Mouse (Mus musculus): Measurements from ENCODE around the gene Gm5615.

Gene Gm5615

DNA sequence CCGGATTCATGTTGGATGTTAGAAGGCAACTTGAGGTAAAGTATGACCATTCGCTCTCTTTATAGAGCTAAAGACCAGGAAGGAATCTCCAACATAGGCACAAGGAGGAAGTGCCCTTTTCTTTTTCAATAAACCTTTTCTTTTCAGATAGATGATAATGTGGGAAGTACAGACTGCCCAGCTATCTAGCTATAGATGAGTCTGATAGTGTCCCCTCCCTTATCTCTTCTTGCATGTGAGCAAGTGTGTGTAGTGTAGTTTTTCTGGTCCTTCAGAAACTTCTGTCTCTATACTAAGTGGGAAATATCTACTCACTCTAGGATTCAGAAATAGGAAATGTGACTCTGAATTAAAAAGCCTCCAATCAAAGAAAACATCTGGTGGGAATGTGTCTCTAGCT, at the start of gene Gm5615:
Gm5615 (minus strand) TSS at position 101 of the 400 bp plus-strand sequence.
- DNase-seq (ENCODE audit: low read depth, low spot score) = no peak

DNA sequence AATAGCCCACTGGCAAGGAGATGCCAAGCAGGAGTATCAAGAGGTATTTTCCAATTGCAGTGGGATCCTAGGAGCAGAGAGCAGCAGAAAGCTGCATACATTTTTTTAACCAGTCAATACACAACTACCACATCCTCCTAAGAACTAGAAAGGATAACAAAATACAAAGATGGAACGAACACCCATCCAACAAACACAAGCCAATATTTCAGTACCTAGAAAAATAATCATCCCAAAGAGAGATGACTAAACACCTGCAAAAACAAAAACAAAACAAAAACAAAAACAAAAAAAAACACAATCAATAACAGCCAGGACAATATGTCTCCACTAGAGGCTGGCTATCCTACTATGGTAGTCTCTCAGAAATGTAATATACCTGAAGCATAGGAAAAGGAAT, 40.8 kb upstream of the Gm5615 start, which contains the start of gene Gm17689:
Gm17689 (minus strand) TSS at position 101 of the 400 bp plus-strand sequence.
- no peak for DNase-seq (ENCODE audit: low read depth, low spot score)

DNA sequence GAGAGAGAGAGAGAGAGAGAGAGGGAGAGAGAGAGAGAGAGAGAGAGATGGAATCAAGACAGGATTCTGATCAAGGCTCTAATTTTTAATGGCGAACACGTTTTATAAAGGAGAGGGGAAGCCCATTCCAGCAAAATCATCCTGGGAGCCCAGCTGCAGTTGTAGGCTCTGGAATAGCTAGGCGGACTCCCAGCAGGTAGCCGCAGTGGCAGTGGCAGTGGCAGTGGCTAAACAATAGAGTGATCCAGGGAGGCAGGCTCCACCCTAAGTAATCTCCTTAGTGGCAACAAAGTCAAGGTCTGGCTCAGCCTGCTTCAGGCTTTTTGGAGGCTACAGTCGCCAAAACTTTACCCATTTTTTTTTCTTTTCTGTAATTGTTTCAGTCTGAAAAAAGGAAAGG, 37.6 kb downstream of the Gm5615 start:
- DNase-seq (ENCODE audit: low read depth, low spot score) = no peak

DNA sequence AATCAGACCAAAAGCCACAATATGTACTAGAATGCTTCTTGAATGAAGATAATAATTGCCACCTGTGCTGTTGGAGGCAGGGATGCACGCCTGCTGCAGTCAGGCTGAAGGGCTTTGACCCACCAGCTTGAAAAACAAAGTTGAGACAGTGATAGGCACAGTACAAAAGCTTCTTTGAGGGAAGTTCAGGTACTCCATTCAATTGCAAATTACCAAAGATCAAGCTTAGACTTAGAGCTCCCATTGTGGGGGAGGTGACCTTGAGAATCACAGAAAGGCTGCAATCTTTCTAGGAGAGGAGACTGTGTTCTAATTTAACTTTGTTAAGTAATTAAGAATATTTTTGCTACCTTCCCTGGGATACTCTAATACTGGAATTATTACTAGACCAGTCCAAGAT, 45.9 kb downstream of the Gm5615 start:
- DNase-seq (ENCODE audit: low read depth, low spot score) = no peak

DNA sequence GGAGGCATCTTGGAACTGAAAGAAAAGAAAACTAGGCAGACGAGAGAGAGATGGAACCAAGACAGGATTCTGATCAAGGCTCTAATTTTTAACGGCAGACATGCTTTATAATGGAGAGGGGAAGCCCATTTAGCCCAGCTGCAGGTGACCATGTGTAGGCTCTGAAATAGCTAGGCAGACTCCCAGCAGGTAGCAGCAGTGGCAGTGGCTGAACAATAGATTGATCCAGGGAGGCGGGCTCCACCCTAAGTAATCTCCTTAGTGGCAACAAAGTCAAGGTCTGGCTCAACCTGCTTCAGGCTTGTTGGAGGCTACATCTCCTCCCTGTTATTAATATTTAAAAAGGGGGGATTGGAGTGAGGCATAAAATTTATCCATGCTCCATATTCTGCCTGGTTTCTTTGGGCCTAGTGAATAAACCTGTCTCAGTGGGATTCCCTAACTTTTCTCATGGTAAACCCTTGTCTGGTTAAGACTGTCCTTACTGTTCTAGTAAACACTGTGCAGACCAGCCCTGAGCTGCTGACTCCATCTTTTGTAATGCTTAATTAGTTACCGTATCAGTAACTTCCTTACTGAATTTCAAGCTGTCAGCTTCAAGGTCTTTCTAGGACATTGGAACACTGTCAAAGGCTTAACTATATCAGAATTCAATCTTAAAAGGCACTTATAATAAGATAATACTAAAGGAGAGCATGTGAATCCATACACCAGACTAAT, 47.1 kb downstream of the Gm5615 start:
- no peak for DNase-seq (ENCODE audit: low read depth, low spot score)
